In the genomic region with DNA sequence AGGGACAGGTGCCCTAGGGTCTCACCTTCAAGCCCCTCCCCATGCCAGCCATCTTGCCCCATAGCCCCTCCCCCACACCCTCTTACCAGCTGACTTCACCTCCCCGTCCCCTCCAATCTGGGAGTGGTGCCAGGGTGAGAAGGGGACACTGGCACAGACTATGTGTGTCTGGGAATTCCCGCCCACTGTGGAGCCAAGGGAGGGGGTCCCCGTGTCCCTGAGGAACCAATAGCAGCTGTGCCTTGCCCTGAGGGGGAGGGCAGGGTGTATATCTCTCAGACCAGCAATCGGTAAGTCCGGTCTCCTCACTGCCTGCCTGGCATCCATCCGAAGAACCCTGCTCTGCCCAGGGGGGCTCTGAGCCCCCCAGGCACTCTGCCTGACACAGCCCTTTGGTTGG, we compare ENCODE assay signal across 9 mouse cellular contexts. TPM values are rescaled to one million over a fixed set of nuclear protein-coding genes. Genes with fewer than 3 reads are reported as not detected.
A peak's percentile ranks its signal among the peaks of the same experiment; 100 is the strongest.
DNase-seq lines count a peak whose midpoint lies in the region; ATAC-seq and TF ChIP-seq lines count a peak whose summit lies in the region.
"Had no signal": no experiment of that assay in that cellular context is flagged by ENCODE, and none has a peak within 500 bp of the region (broad histone marks: within the 10 kb centered on the region; RNA-seq: fewer than 3 reads in every experiment).

No protein-coding gene starts in this region.

- 81% methylated on average over 6 of the region's 6 CpGs for WGBS in forebrain, embryonic 10.5 days
- WGBS in forebrain, embryonic 12.5 days = 76% methylated on average over 6 of the region's 6 CpGs
- 70% methylated on average over 6 of the region's 6 CpGs for WGBS in neural tube, embryonic 12.5 days
- WGBS in hindbrain, embryonic 12.5 days = 72% methylated on average over 6 of the region's 6 CpGs
- WGBS in midbrain, postnatal 0 days = 57% methylated on average over 6 of the region's 6 CpGs

- H3K27me3 ChIP-seq in forebrain, embryonic 10.5 days (ENCODE audit: poor library complexity, severe bottlenecking) = no peaks in the 10 kb centered on the region
- H3K27me3 ChIP-seq in forebrain, embryonic 12.5 days = no peaks in the 10 kb centered on the region
- no peaks in the 10 kb centered on the region for H3K27me3 ChIP-seq in neural tube, embryonic 12.5 days (replicated peaks)
- H3K27me3 ChIP-seq in hindbrain, embryonic 12.5 days = no peaks in the 10 kb centered on the region
- H3K27me3 ChIP-seq in midbrain, postnatal 0 days (ENCODE audit: insufficient read depth, low read length) = no peaks in the 10 kb centered on the region
- H3K27me3 ChIP-seq: limb, embryonic 12.5 days had no signal

- no peak for TF ChIP-seq CTCF in midbrain, postnatal 0 days (IDR thresholded peaks at IDR 0.05)

- no peak overlapping the region for H3K4me3 ChIP-seq in forebrain, embryonic 10.5 days
- no peak overlapping the region for H3K4me3 ChIP-seq in forebrain, embryonic 12.5 days (replicated peaks)
- H3K4me3 ChIP-seq in neural tube, embryonic 12.5 days = no peak overlapping the region
- H3K4me3 ChIP-seq in hindbrain, embryonic 12.5 days = no peak overlapping the region
- H3K4me3 ChIP-seq in midbrain, postnatal 0 days (ENCODE audit: low read depth, low read length) = no peak overlapping the region
- H3K4me3 ChIP-seq: limb, embryonic 12.5 days had no signal

- no peaks in the 10 kb centered on the region for H3K9me3 ChIP-seq in forebrain, embryonic 10.5 days
- H3K9me3 ChIP-seq in forebrain, embryonic 12.5 days = no peaks in the 10 kb centered on the region
- no peaks in the 10 kb centered on the region for H3K9me3 ChIP-seq in neural tube, embryonic 12.5 days
- no peaks in the 10 kb centered on the region for H3K9me3 ChIP-seq in hindbrain, embryonic 12.5 days (replicated peaks)
- H3K9me3 ChIP-seq in midbrain, postnatal 0 days (ENCODE audit: low read length) = no peaks in the 10 kb centered on the region
- H3K9me3 ChIP-seq: limb, embryonic 12.5 days had no signal

- H3K4me1 ChIP-seq in forebrain, embryonic 10.5 days = peaks cover 12% of the 10 kb centered on the region; the same call in 1 of the 2 replicates
- peaks cover 8% of the 10 kb centered on the region; the same call in 1 of the 2 replicates for H3K4me1 ChIP-seq in forebrain, embryonic 12.5 days
- 0 out of 2 replicates have a peak, but pooled peaks cover 5% of the 10 kb centered on the region for H3K4me1 ChIP-seq in neural tube, embryonic 12.5 days
- H3K4me1 ChIP-seq in hindbrain, embryonic 12.5 days = peaks cover 8% of the 10 kb centered on the region; the same call in 1 of the 2 replicates
- H3K4me1 ChIP-seq in midbrain, postnatal 0 days (ENCODE audit: insufficient read depth, low read length) = no peaks in the 10 kb centered on the region
- H3K4me1 ChIP-seq: limb, embryonic 12.5 days had no signal

- no peak overlapping the region for H3K9ac ChIP-seq in forebrain, embryonic 12.5 days
- H3K9ac ChIP-seq in neural tube, embryonic 12.5 days = no peak overlapping the region
- no peak overlapping the region for H3K9ac ChIP-seq in hindbrain, embryonic 12.5 days
- H3K9ac ChIP-seq in midbrain, postnatal 0 days (replicated peaks; ENCODE audit: low read length, poor library complexity, severe bottlenecking) = no peak overlapping the region
- H3K9ac ChIP-seq: limb, embryonic 12.5 days had no signal

- no peak for DNase-seq in forebrain, embryonic 10.5 days (ENCODE audit: extremely low spot score, low spot score)
- no peak for DNase-seq in neural tube, embryonic 10.5 days (ENCODE audit: extremely low spot score, low spot score)
- DNase-seq in midbrain, postnatal 0 days (ENCODE audit: low spot score) = peak; percentile 87
- DNase-seq in gastrocnemius, adult 8-10 months (ENCODE audit: low spot score in 2 of 2) = no peak

- peaks cover 65% of the 10 kb centered on the region for H3K36me3 ChIP-seq in forebrain, embryonic 10.5 days (replicated peaks)
- H3K36me3 ChIP-seq in forebrain, embryonic 12.5 days (replicated peaks) = peaks cover 47% of the 10 kb centered on the region
- peaks cover 47% of the 10 kb centered on the region for H3K36me3 ChIP-seq in neural tube, embryonic 12.5 days
- H3K36me3 ChIP-seq in hindbrain, embryonic 12.5 days = peaks cover 36% of the 10 kb centered on the region; the same call in 1 of the 2 replicates
- H3K36me3 ChIP-seq in midbrain, postnatal 0 days (ENCODE audit: insufficient read depth, low read length) = peaks cover 4% of the 10 kb centered on the region; the same call in 1 of the 2 replicates

- H3K27ac ChIP-seq in forebrain, embryonic 10.5 days = 0 out of 2 replicates have a peak overlapping the region, but pooled peaks have one; percentile 8
- no peak overlapping the region for H3K27ac ChIP-seq in forebrain, embryonic 12.5 days
- H3K27ac ChIP-seq in neural tube, embryonic 12.5 days = no peak overlapping the region
- no peak overlapping the region for H3K27ac ChIP-seq in hindbrain, embryonic 12.5 days
- peak overlapping the region; percentile 75 for H3K27ac ChIP-seq in midbrain, postnatal 0 days (ENCODE audit: low read depth, low read length)
- H3K27ac ChIP-seq: limb, embryonic 12.5 days had no signal

- H3K4me2 ChIP-seq in forebrain, embryonic 12.5 days = no peak overlapping the region
- H3K4me2 ChIP-seq in neural tube, embryonic 12.5 days (replicated peaks) = no peak overlapping the region; the same call in 1 of the 2 replicates
- H3K4me2 ChIP-seq in hindbrain, embryonic 12.5 days (replicated peaks) = no peak overlapping the region
- peak overlapping the region; percentile 33 for H3K4me2 ChIP-seq in midbrain, postnatal 0 days (ENCODE audit: low read depth, low read length, poor library complexity, severe bottlenecking)
- H3K4me2 ChIP-seq: limb, embryonic 12.5 days had no signal

- no peak for ATAC-seq in forebrain, embryonic 12.5 days (ENCODE audit: low FRiP score)
- ATAC-seq in neural tube, embryonic 12.5 days (ENCODE audit: low FRiP score, low read depth) = peak; percentile 45; the same call in 1 of the 2 replicates
- peak; percentile 33 for ATAC-seq in hindbrain, embryonic 12.5 days (ENCODE audit: low FRiP score)
- ATAC-seq in midbrain, postnatal 0 days (ENCODE audit: low FRiP score) = peak; percentile 64
- no peak for ATAC-seq in megakaryocyte-erythroid progenitor cell, adult 5-6 weeks (replicated peaks; ENCODE audit: low FRiP score, low TSS enrichment, poor library complexity, severe bottlenecking)

RNA-seq across cellular contexts. Expression of gene Tsc22d4, which starts 12.4 kb away (rescaled TPM):
- polyA plus RNA-seq in forebrain, embryonic 10.5 days (2016; fragmentation: Nextera tagmentation; extraction: Ambion mirVana) = 71.0 and 72.0 TPM in 2 replicates
- polyA plus RNA-seq in forebrain, embryonic 12.5 days (2016; fragmentation: Nextera tagmentation; extraction: Ambion mirVana) = 68.6 and 73.2 TPM in 2 replicates
- 68.4 and 68.7 TPM in 2 replicates for polyA plus RNA-seq in neural tube, embryonic 12.5 days (2016; fragmentation: Nextera tagmentation; extraction: Ambion mirVana)
- 81.8 and 82.9 TPM in 2 replicates for polyA plus RNA-seq in hindbrain, embryonic 12.5 days (2016; fragmentation: Nextera tagmentation; extraction: Ambion mirVana)
- total RNA-seq in midbrain, postnatal 0 days (2014; rRNA removed) = 188 and 320 TPM in 2 replicates
- polyA plus RNA-seq in midbrain, postnatal 0 days (2015; fragmentation: Nextera tagmentation; extraction: Ambion mirVana) = 157 and 179 TPM in 2 replicates
- 45.4 and 55.2 TPM in 2 replicates for total RNA-seq in megakaryocyte-erythroid progenitor cell, adult 5-6 weeks (2014; fragmentation: Nextera tagmentation)
- total RNA-seq in megakaryocyte-erythroid progenitor cell, adult 5-6 weeks (2017) = 43.0 and 66.3 TPM in 2 replicates
- 10 to 100 TPM; 39.6 to 68.9 (median 47.7) TPM for total RNA-seq in gastrocnemius, adult 8-10 months (2022)

RNA-seq across cellular contexts. Expression of gene Nyap1, which starts 16.5 kb away (rescaled TPM):
- polyA plus RNA-seq in forebrain, embryonic 10.5 days (2016; fragmentation: Nextera tagmentation; extraction: Ambion mirVana) = 2.9 and 5.1 TPM in 2 replicates
- 19.5 and 22.6 TPM in 2 replicates for polyA plus RNA-seq in forebrain, embryonic 12.5 days (2016; fragmentation: Nextera tagmentation; extraction: Ambion mirVana)
- polyA plus RNA-seq in neural tube, embryonic 12.5 days (2016; fragmentation: Nextera tagmentation; extraction: Ambion mirVana) = 16.4 and 21.8 TPM in 2 replicates
- 20.9 and 22.2 TPM in 2 replicates for polyA plus RNA-seq in hindbrain, embryonic 12.5 days (2016; fragmentation: Nextera tagmentation; extraction: Ambion mirVana)
- 230 and 261 TPM in 2 replicates for total RNA-seq in midbrain, postnatal 0 days (2014; rRNA removed)
- polyA plus RNA-seq in midbrain, postnatal 0 days (2015; fragmentation: Nextera tagmentation; extraction: Ambion mirVana) = 47.0 and 50.1 TPM in 2 replicates
- 0.57 TPM in 1 of 2 replicates, not detected in the other for total RNA-seq in megakaryocyte-erythroid progenitor cell, adult 5-6 weeks (2014; fragmentation: Nextera tagmentation)
- total RNA-seq in megakaryocyte-erythroid progenitor cell, adult 5-6 weeks (2017) = not detected in 2 replicates
- total RNA-seq in gastrocnemius, adult 8-10 months (2022) = under 1 TPM in 2 of 4 experiments, not detected in 2; 0.10 to 0.16 TPM

RNA-seq across cellular contexts. Expression of gene Ppp1r35, which starts 20.8 kb away (rescaled TPM):
- 47.5 and 49.2 TPM in 2 replicates for polyA plus RNA-seq in forebrain, embryonic 10.5 days (2016; fragmentation: Nextera tagmentation; extraction: Ambion mirVana)
- polyA plus RNA-seq in forebrain, embryonic 12.5 days (2016; fragmentation: Nextera tagmentation; extraction: Ambion mirVana) = 55.7 and 60.1 TPM in 2 replicates
- 61.5 TPM in 2 replicates for polyA plus RNA-seq in neural tube, embryonic 12.5 days (2016; fragmentation: Nextera tagmentation; extraction: Ambion mirVana)
- polyA plus RNA-seq in hindbrain, embryonic 12.5 days (2016; fragmentation: Nextera tagmentation; extraction: Ambion mirVana) = 55.1 and 59.7 TPM in 2 replicates
- 32.5 and 42.1 TPM in 2 replicates for total RNA-seq in midbrain, postnatal 0 days (2014; rRNA removed)
- 38.8 and 47.8 TPM in 2 replicates for polyA plus RNA-seq in midbrain, postnatal 0 days (2015; fragmentation: Nextera tagmentation; extraction: Ambion mirVana)
- total RNA-seq in megakaryocyte-erythroid progenitor cell, adult 5-6 weeks (2014; fragmentation: Nextera tagmentation) = 40.6 and 60.7 TPM in 2 replicates
- 30.0 and 60.2 TPM in 2 replicates for total RNA-seq in megakaryocyte-erythroid progenitor cell, adult 5-6 weeks (2017)
- 1 to 10 TPM; 4.7 to 6.0 (median 5.3) TPM for total RNA-seq in gastrocnemius, adult 8-10 months (2022)

RNA-seq across cellular contexts. Expression of gene Mepce, which starts 29.6 kb away (rescaled TPM):
- 10.0 and 11.5 TPM in 2 replicates for polyA plus RNA-seq in forebrain, embryonic 10.5 days (2016; fragmentation: Nextera tagmentation; extraction: Ambion mirVana)
- 13.4 and 15.4 TPM in 2 replicates for polyA plus RNA-seq in forebrain, embryonic 12.5 days (2016; fragmentation: Nextera tagmentation; extraction: Ambion mirVana)
- polyA plus RNA-seq in neural tube, embryonic 12.5 days (2016; fragmentation: Nextera tagmentation; extraction: Ambion mirVana) = 11.3 and 15.4 TPM in 2 replicates
- 11.0 and 14.8 TPM in 2 replicates for polyA plus RNA-seq in hindbrain, embryonic 12.5 days (2016; fragmentation: Nextera tagmentation; extraction: Ambion mirVana)
- total RNA-seq in midbrain, postnatal 0 days (2014; rRNA removed) = 40.8 and 46.0 TPM in 2 replicates
- polyA plus RNA-seq in midbrain, postnatal 0 days (2015; fragmentation: Nextera tagmentation; extraction: Ambion mirVana) = 16.1 and 17.6 TPM in 2 replicates
- 59.2 and 84.0 TPM in 2 replicates for total RNA-seq in megakaryocyte-erythroid progenitor cell, adult 5-6 weeks (2014; fragmentation: Nextera tagmentation)
- 22.0 and 26.7 TPM in 2 replicates for total RNA-seq in megakaryocyte-erythroid progenitor cell, adult 5-6 weeks (2017)
- 10 to 100 TPM; 23.0 to 24.2 (median 23.3) TPM for total RNA-seq in gastrocnemius, adult 8-10 months (2022)

RNA-seq across cellular contexts. Expression of gene Zcwpw1, which starts 29.7 kb away (rescaled TPM):
- polyA plus RNA-seq in forebrain, embryonic 10.5 days (2016; fragmentation: Nextera tagmentation; extraction: Ambion mirVana) = 12.9 and 14.8 TPM in 2 replicates
- 14.6 and 15.2 TPM in 2 replicates for polyA plus RNA-seq in forebrain, embryonic 12.5 days (2016; fragmentation: Nextera tagmentation; extraction: Ambion mirVana)
- polyA plus RNA-seq in neural tube, embryonic 12.5 days (2016; fragmentation: Nextera tagmentation; extraction: Ambion mirVana) = 12.2 and 16.6 TPM in 2 replicates
- polyA plus RNA-seq in hindbrain, embryonic 12.5 days (2016; fragmentation: Nextera tagmentation; extraction: Ambion mirVana) = 19.5 and 20.1 TPM in 2 replicates
- 5.8 and 7.7 TPM in 2 replicates for total RNA-seq in midbrain, postnatal 0 days (2014; rRNA removed)
- polyA plus RNA-seq in midbrain, postnatal 0 days (2015; fragmentation: Nextera tagmentation; extraction: Ambion mirVana) = 9.0 and 9.4 TPM in 2 replicates
- total RNA-seq in megakaryocyte-erythroid progenitor cell, adult 5-6 weeks (2014; fragmentation: Nextera tagmentation) = 4.2 and 5.5 TPM in 2 replicates
- 7.8 and 18.7 TPM in 2 replicates for total RNA-seq in megakaryocyte-erythroid progenitor cell, adult 5-6 weeks (2017)
- under 1 TPM in 2 of 4 experiments, not detected in 2; 0.24 to 0.31 TPM for total RNA-seq in gastrocnemius, adult 8-10 months (2022)

Comparison
In these comparisons a context has a peak if more than half of its experiments do, and no peak if none do; other contexts are left out.
1. H3K27ac ChIP-seq: peak in forebrain, embryonic 10.5 days (single experiment) and midbrain, postnatal 0 days (single experiment); none in forebrain, embryonic 12.5 days (single experiment), neural tube, embryonic 12.5 days (single experiment) and hindbrain, embryonic 12.5 days (single experiment).
2. ATAC-seq: peak in neural tube, embryonic 12.5 days (single experiment), hindbrain, embryonic 12.5 days (single experiment) and midbrain, postnatal 0 days (single experiment); none in forebrain, embryonic 12.5 days (single experiment) and megakaryocyte-erythroid progenitor cell, adult 5-6 weeks (single experiment).